Mouse (Mus musculus): ENCODE results near the gene Atf6.

- TF ChIP-seq EP300 (IDR thresholded peaks at IDR 0.05; ENCODE audit: low read depth in 1 of 2, low read length in 2 of 2) (no peak), GATA1 (IDR thresholded peaks at IDR 0.05; ENCODE audit: low read depth, low read length) (no peak), POLR2A (IDR thresholded peaks at IDR 0.05; ENCODE audit: control insufficient read depth in 1 of 2, insufficient read depth in 1 of 2, low read depth in 1 of 2, low read length in 2 of 2, poor library complexity in 1 of 2) (no peak), CTCF (IDR thresholded peaks at IDR 0.05 in 2 of 3, conservative IDR thresholded peaks at IDR 0.05 in 1 of 3; ENCODE audit: control insufficient read depth in 1 of 3, insufficient read depth in 1 of 3, low read depth in 2 of 3, low read length in 3 of 3, poor library complexity in 1 of 3, severe bottlenecking in 1 of 3) (no peak), RCOR1 (IDR thresholded peaks at IDR 0.05; ENCODE audit: low read depth, low read length) (no peak), HCFC1 (IDR thresholded peaks at IDR 0.05; ENCODE audit: low read depth, low read length) (no peak), BHLHE40 (IDR thresholded peaks at IDR 0.05; ENCODE audit: borderline replicate concordance, low read depth, low read length) (no peak), NELFE (IDR thresholded peaks at IDR 0.05; ENCODE audit: low read depth, low read length) (no peak), KAT2A (conservative IDR thresholded peaks at IDR 0.05; ENCODE audit: low read depth, low read length) (no peak), RAD21 (IDR thresholded peaks at IDR 0.05; ENCODE audit: low read depth, low read length) (no peak), USF1 (IDR thresholded peaks at IDR 0.05; ENCODE audit: low read depth, low read length) (no peak), SIN3A (IDR thresholded peaks at IDR 0.05; ENCODE audit: low read length) (no peak)
Observed at GRCm38 (mm10) chr1:170696996-170697395, 170.6 kb downstream of the Atf6 start.

Measured in MEL (cell line).